Mouse (Mus musculus): ENCODE measurements around the gene Syt2.

Syt2 gene

DNA sequence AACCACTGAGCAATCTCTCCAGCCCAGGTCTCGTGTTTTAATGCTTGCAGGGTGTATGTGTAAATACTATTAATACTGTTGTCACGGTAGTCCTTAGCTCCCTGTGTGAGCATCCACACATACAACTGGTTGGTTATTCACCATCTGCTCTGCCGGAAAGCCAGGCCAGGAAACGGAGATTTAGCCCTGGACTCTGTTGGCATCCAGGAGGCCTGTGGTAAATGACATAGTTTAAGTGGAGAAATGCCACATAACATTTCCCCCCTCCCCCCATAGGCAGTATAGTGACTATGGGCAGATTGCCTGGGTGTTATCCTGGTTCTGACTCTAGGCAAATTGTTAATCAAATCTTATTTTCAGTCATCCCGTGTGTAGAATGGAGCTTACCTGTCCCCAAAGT, 4.3 kb downstream of the Syt2 start:
- in situ Hi-C loops (cut with MboI, MseI), result loop anchor here (25.0 kb wide), 1 partner anchor 186 kb away; no protein-coding TSS in a partner anchor

DNA sequence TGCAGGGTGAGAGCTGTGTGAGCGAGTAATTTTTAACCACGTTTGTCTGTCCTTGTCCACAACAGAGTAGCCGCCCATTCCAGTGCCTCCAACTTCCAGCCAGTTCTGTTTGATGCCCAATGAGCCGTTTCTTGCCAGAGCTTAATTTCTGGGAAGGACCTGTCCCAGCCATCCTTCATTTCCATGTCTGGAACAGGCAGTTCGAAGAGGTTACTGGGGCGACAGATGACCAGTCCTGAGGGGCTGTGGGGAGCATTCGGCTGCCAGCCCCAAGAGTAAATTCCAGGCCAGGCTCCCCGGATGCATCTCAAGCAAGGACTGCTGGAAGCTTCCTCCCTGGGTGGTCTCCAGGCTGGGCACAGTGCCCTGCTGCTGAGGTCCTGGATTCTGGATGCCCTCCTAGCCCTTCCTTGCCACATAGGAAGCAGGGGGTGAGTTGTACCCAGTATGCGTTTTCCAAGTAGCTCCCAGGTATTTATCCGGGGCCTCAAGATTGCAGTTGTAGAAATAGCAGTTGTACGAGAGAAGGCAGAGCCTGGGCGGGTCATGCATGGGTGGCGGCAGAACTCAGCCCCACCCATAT, 4.9 kb downstream of the Syt2 start:
- in situ Hi-C loops (cut with MboI, MseI), result loop anchor here (25.0 kb wide), 1 partner anchor 186 kb away; no protein-coding TSS in a partner anchor

DNA sequence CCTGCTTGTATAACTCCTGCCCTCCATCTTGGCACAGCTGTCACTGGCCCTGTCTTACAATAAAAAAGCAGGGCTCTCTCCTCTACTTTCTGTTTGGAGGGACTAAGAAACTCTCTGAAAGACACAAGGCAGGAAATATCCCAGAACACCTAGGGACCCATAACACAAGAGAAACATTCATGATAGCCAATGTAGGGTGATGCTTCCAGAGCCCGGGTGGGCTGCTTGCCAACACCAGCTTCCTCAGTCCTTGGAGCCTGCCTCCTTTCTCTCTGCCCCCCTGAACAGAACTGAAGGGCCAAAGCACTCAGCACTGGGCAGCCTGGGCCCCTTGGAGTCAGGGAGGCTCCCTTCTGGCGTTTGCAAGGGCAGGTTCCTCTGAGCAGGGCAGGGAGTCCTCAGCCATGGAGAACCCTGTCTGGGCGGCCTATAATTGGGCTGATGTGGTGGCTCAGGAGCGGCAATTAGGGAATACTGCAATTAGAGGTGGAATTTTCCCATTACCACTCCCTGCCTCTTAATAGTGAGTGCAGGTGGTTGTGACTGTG, 5.4 kb downstream of the Syt2 start:
- in situ Hi-C loops (cut with MboI, MseI), result loop anchor here (25.0 kb wide), 1 partner anchor 185 kb away; no protein-coding TSS in a partner anchor

DNA sequence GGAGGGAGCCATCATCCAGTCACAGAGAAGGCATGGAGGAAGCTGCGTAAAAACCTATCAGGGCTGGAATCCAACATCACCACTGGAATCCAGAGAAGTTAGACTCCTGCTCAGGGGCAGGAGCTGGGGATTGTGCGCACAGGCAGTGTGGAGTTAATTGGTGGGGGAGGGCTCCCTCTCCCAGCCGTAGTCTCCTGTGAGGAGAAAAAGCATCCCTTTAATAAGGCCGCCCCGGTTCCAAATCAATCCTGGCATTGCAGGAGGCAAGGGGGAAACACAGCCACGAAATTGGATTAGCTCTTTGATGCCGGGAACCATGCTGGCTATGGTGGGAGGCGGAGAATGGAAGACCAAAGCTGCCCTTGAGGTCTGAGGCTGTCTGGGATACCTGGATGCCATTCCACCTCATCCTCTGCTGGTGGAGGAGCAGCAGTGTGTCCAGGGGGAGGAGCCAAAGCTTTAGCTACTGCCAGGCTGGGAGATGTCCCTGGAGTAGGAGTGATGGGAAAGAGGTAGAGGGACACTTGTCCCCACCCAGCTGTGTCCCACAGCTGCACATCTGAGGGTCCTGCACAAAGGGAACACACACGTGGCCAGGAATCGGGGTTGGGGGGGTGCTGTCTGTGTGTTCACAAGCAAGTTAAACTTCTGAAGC, 7.3 kb downstream of the Syt2 start:
- in situ Hi-C loops (cut with MboI, MseI), result loop anchor here (25.0 kb wide), 1 partner anchor 184 kb away; no protein-coding TSS in a partner anchor

DNA sequence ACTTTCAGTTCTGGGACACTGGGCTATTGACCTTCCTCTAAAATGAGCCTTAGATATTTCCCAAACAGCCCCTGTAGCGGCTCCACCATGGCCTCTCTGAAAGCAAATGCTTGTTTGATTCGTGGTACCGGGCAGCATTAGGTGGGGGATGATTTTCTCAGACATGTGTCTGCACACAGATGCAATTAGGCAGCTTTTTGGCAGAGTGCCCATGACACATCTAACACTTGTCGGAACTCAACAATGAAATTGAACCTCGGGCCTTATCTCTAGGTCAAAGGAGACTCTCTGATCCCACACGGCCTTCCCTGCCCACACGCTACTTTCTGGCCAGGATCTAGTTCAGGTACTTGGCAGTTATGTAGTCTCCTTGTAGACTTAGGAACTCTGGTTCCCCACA, 12.4 kb downstream of the Syt2 start:
- in situ Hi-C loops (cut with MboI, MseI), result loop anchor here (25.0 kb wide), 1 partner anchor 178 kb away; no protein-coding TSS in a partner anchor

- in situ Hi-C loops (cut with MboI, MseI), result loop anchor here (25.0 kb wide), 1 partner anchor 177 kb away; no protein-coding TSS in a partner anchor
Observed at GRCm38 (mm10) chr1:134660163-134660562, 13.7 kb downstream of the Syt2 start.

- in situ Hi-C loops (cut with MboI, MseI), result loop anchor here (25.0 kb wide), 1 partner anchor 166 kb away; no protein-coding TSS in a partner anchor
Observed at GRCm38 (mm10) chr1:134671234-134672070, 25.0 kb downstream of the Syt2 start.

DNA sequence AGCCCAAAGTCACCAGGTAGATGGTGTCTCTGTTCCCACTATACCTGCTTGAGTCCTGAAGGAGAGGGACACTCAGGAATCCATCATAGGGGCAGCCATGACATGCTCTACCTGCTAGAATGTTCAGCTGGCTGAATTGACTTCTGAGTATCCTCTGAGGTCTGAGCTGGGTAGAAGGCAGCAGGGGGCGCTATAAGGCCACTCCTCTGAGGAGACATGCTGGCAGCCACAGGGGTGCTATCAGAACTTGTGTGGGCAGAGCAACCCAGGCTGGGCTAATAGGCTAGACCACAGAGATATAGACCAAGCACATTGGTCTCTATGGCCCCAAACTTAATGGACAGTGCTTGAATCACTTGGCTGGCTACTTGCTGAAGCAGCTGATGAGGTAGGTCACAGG, 27.8 kb downstream of the Syt2 start:
- in situ Hi-C loops (cut with MboI, MseI), result loop anchor here (25.0 kb wide), 1 partner anchor 163 kb away; no protein-coding TSS in a partner anchor

GRCm38 (mm10) chr1:134679445-134679844, 33.0 kb downstream of the Syt2 start:
- in situ Hi-C loops (cut with MboI, MseI), result no loop called here

GRCm38 (mm10) chr1:134680617-134681016, 34.1 kb downstream of the Syt2 start:
- in situ Hi-C loops (cut with MboI, MseI), result no loop called here

DNA sequence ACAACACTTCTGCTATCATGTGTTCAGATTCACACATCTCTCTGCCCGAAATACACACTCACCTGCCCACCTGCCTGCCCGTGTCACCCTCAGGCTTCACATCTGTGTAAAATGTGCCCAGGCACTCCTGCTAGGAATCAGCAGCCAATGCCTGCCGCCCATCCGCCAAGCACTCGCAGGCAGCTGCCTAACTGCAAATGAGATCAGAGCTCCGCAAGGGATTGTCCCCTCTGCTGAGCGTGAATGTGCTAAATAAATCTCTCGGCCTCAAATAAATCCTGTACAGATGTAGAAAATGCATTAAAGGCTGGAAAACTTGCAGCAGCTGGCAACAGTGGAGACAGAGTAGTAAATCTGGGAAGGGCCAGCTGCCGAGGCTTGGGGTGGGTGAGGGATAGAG, 36.0 kb downstream of the Syt2 start:
- in situ Hi-C loops (cut with MboI, MseI), result no loop called here

GRCm38 (mm10) chr1:134686834-134687421, 40.5 kb downstream of the Syt2 start:
- in situ Hi-C loops (cut with MboI, MseI), result no loop called here

- in situ Hi-C loops (cut with MboI, MseI), result loop anchor here (5.0 kb wide), 1 partner anchor 41 kb away; no protein-coding TSS in a partner anchor
Observed at GRCm38 (mm10) chr1:134696302-134696701, 49.8 kb downstream of the Syt2 start.

DNA sequence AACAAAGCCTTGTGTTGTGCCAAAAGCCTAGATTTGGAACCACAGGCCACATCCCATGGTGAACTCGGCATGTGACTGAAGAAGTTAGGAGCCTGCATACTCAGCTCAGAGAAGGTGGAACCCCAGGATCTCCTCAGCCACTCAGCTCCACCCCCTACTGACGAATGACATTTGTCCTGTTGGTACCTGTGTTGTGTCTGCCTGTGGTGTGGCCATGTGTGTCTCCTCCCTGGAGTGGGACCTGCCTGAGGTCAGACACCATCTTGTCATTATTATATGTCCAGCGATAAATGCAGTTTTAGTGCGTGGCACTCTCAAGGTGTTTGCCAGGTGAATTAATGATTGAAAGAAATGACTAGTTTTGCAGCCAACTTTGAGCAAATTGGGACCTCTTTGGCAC, 50.6 kb downstream of the Syt2 start:
- in situ Hi-C loops (cut with MboI, MseI), result loop anchor here (5.0 kb wide), 1 partner anchor 40 kb away; no protein-coding TSS in a partner anchor

DNA sequence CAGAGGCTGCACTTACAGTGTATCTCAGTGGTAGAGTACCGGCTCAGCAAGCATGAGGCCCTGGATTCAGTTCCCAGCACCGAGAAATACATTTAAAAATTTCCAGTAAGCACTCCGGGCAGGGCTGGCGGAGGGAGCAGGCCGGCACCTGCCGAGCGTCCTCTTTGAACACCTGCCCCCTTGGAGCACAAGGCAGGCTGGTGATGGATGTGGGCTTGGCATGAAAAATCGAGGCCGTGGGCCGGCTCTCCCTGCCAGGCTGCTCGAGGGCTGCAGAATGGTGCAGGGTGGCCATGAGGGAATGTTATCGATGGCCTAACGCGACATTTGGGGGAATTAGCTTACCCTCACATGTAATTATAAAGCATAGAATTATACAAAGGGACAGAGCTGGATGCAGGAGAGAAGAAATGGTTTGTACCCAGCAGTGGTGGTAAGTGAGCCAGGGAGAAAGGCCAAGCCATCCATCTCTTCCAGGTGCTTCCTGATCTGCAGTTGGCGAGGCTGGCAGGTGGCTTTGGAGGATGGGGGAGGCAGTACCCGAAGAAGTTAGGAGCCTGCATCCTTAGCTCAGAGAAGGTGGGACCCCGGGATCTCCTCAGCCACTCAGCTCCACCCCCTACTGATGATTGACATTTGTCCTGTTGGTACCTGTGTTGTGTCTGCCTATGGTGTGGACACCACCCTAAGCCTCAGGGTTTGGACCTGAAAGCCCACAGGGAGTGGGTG, 51.2 kb downstream of the Syt2 start:
- in situ Hi-C loops (cut with MboI, MseI), result loop anchor here (5.0 kb wide), 1 partner anchor 40 kb away; no protein-coding TSS in a partner anchor

- in situ Hi-C loops (cut with MboI, MseI), result loop anchor here (5.0 kb wide), 1 partner anchor 39 kb away; no protein-coding TSS in a partner anchor
Observed at GRCm38 (mm10) chr1:134698486-134698885, 52.0 kb downstream of the Syt2 start.

- in situ Hi-C loops (cut with MboI, MseI), result loop anchor here (5.0 kb wide), 1 partner anchor 38 kb away; no protein-coding TSS in a partner anchor
Observed at GRCm38 (mm10) chr1:134699390-134699789, 52.9 kb downstream of the Syt2 start.

- in situ Hi-C loops (cut with MboI, MseI), result no loop called here
Observed at GRCm38 (mm10) chr1:134700151-134700550, 53.7 kb downstream of the Syt2 start.

GRCm38 (mm10) chr1:134700634-134701033, 54.2 kb downstream of the Syt2 start:
- in situ Hi-C loops (cut with MboI, MseI), result no loop called here

DNA sequence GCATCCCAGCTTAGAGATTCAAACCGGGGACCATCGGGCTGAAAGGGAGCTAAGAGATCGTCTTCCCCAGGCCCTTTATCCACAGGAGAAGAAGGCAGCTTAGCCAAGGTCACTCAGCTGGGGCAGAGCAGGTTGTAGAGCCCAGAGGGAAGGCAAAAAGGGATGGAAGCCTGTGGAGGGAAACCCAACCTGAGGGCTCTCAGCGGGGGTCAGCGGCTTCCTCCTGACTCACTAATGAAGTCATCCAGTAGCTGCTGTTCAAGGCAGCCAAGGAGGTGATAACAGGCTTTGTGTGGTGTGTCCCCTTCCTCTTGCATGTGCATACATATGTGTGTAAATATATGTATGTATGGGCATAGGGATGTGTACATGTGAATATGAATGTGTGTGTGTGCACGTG, 54.7 kb downstream of the Syt2 start:
- in situ Hi-C loops (cut with MboI, MseI), result no loop called here

Measured in T-helper 2 cell (primary cell).